Mouse (Mus musculus): ENCODE results near the gene Ccl9.

Ccl9 gene

DNA sequence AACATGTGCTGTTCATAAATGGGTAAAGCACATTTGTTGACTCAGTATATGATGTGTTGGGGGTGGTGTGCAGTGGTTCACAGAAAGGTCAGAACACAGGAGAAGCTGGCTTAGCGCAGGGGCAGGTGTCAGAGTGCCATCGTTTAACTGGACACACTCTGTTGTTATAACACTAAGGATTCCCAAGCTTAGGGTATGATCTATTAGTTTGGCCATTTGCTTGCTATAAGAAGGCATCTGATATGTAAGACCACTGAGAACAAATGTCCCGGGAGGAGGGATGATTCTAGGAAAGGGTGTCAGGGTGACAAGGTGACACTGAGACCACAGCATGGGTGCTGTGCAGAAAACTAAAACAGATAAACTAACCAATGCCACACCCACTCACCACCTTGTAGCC is 41.6 kb downstream of the Ccl9 start:
- no peak for DNase-seq (ENCODE audit: low spot score)

DNA sequence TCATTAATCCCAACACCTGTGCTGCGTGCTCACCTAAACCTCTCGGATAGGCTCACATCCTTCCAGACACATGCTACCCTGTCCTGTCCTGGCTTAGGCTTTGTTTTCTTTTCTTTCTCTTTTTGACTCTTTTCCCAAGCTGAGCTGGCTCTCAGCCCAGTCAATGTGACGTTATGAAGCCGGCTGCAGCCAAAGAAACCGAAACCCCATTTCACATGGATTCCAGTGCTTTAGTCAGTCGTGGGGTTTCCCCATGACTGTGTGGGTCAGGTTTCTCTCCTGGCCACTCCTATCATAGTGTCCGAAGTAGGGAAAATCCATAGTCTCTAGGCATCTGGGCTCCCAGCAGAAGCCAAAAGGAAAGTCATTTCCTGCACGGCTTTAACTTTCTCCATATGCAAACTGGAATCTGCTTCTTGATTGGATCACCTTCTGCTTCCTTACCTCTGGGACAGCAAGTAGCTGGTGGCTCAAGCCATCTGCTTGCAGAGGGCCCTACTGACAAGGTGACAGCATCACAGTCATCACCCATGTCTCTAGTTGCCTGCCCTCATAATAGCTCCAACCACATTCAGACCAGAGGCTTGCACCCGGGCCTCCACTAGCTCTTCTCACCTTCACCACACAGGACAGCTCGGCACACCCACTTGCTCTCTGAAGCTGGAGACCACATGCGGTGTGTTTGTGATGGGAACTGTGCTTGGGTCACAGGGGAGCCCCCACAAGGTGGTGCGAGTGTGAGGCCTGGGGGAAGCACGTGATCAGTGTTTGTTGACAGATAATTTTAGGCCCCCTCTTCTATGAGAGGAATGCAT is 43.6 kb downstream of the Ccl9 start:
- peak; percentile 81 for DNase-seq (ENCODE audit: low spot score)

DNA sequence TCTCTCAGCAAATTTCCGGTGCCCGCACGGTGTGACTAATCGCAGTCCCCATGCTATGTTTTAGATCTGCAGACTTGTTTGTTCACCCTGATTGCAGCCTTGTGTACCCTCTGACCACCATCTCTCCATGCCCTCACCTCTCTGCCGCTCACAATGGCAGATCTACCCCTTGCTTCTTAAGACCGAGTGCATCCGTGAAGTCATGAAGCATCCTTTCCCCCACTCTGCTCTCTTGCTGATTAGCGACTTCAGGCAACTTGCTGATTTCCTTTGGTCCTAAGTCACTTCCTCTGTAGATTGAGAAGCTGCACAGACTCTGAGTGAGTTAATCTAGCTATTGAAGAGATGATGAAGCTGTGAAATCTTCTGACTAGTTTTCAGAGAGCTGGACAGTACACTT is 44.3 kb downstream of the Ccl9 start:
- no peak for DNase-seq (ENCODE audit: low spot score)

DNA sequence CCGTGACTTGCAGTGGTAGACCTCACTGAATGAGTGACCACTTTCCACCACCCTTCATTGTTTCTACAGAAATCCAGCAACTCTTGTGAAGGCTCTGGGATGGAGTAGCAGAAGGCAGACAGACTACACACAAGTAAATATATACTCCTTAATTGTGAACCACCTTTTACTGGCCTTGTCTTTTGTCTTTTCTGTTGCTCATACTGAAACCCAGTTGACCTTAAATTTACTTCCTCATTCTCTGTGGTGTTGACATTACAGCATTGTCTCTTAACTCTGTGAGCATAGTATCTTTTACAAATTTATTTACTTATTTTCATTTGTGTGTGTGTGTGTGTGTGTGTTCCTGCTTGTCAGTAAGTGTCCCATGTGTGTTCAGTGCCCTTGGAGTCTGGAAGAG is 45.2 kb downstream of the Ccl9 start:
- DNase-seq (ENCODE audit: low spot score) = no peak

DNA sequence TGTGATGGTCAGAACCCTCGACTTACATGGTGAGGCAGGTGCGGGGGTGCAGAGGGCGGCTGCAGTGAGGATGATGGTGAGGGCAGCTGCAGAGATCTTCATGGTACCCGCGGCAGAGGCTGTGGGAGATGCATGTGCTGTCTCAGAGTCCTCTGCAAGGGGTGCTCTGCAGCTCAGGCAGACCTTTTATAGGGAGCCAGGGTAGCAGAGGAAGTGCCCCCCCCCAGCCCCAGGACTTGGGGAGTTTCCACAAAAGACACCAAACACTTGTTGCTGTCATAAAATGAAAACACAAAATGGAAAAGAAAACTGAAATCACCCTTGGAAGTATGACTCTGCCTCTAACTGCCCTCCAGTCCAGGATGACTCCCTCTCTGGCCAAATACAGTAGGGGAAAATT is 48.1 kb downstream of the Ccl9 start, which contains the start of gene Ccl5:
TSS of gene Ccl5 (minus strand) at position 159 of the 400 bp plus-strand sequence.
- DNase-seq (ENCODE audit: low spot score) = no peak

DNA sequence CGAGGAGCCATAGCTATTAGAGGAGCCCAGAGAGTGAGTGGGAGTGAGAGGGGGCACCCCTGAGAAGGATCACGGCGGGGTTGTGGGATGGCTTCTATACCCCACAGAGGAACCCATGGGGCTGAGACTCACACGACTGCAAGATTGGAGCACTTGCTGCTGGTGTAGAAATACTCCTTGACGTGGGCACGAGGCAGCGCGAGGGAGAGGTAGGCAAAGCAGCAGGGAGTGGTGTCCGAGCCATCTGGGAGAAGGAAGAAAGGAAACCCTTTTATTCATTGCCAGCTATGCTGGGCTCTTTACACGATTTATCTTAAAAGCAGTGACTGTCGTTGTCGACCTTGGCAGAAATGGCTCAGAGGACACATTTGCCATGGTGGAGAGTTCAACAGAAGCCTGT is 49.4 kb downstream of the Ccl9 start:
- DNase-seq (ENCODE audit: low spot score) = no peak
